Mouse (Mus musculus) brain, embryonic 14.5 days (tissue): ENCODE results near the gene Sass6.

ENCODE experiments used
- CTCF ChIP-seq: fragments of 200-500 bp; IDR thresholded peaks from 2 replicates; pipeline ENCODE4 v1.5.1; 2012; ENCODE audit warnings: inconsistent platforms, mild to moderate bottlenecking, moderate library complexity, borderline replicate concordance; ENCODE audit not compliant: insufficient read depth, insufficient read length; ENCODE audit errors: extremely low read depth
- POLR2A ChIP-seq: fragments of 200-500 bp; IDR thresholded peaks from 2 replicates; pipeline ENCODE4 v1.6.1; 2012; ENCODE audit warnings: mild to moderate bottlenecking, inconsistent platforms, borderline replicate concordance; ENCODE audit not compliant: poor library complexity, insufficient read depth, insufficient read length, severe bottlenecking; ENCODE audit errors: extremely low read depth

DNA sequence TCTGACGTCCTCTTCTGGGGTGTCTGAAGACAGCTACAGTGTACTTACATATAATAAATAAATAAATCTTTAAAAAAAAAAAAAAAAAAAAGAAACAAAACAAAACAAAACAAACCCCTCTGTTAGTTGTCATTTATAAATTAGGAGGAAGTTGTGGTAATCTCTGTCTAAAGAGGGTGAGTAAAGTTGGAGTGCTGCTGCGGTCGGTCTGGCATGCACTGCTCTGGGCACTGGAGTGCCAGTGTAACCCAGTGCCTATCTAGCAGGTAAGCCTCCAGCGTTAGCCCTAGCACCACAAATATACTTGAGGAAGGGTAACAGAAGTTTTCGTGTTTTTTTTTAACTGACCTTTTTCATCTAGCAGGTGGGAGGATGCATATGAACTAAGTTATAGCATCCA, 6.2 kb downstream of the Sass6 start:
- TF ChIP-seq POLR2A (no peak), CTCF (no peak)
